Mouse (Mus musculus) forebrain, embryonic 11.5 days (tissue): ENCODE results near the gene Gm10642. TPM values are rescaled to one million over a fixed set of nuclear protein-coding genes. Genes with fewer than 3 reads are reported as not detected.
A peak's percentile ranks its signal among the peaks of the same experiment; 100 is the strongest.

Experiments
- ATAC-seq: fragments of 200-750 bp; cut with Nextera tagmentation; replicated peaks from 2 replicates; pipeline ENCODE4 v1.8.0; 2017; ENCODE audit warnings: moderate TSS enrichment; ENCODE audit not compliant: low FRiP score
- DNase-seq: peaks from one replicate; pipeline ENCODE4 v3.0.0-alpha.2; 2017; ENCODE audit warnings: low spot score
- H3K27ac ChIP-seq: fragments of 300-500 bp; sonication (generic); 2 replicates; pipeline ENCODE4 v1.5.1; 2014; ENCODE audit warnings: low read depth, low read length
- H3K27me3 ChIP-seq: fragments of 300-500 bp; sonication (generic); 2 replicates; pipeline ENCODE4 v1.6.1; 2014; ENCODE audit warnings: mild to moderate bottlenecking, low read length, mixed read lengths; ENCODE audit not compliant: control insufficient read depth, insufficient read depth
- H3K36me3 ChIP-seq: fragments of 300-500 bp; sonication (generic); 2 replicates; pipeline ENCODE4 v1.6.1; 2014; ENCODE audit warnings: mild to moderate bottlenecking, low read length, moderate library complexity, mixed read lengths; ENCODE audit not compliant: control insufficient read depth, insufficient read depth
- H3K4me1 ChIP-seq: fragments of 300-500 bp; sonication (generic); replicated peaks from 2 replicates; pipeline ENCODE4 v1.6.1; 2014; ENCODE audit warnings: low read length, mixed read lengths; ENCODE audit not compliant: control insufficient read depth, insufficient read depth
- H3K4me2 ChIP-seq: fragments of 300-500 bp; sonication (generic); 2 replicates; pipeline ENCODE4 v1.6.1; 2014; ENCODE audit warnings: low read depth, mild to moderate bottlenecking, low read length, moderate library complexity, mixed read lengths; ENCODE audit not compliant: severe bottlenecking
- H3K4me3 ChIP-seq: fragments of 300-500 bp; sonication (generic); 2 replicates; pipeline ENCODE4 v1.5.1; 2014; ENCODE audit warnings: low read depth, low read length
- H3K9ac ChIP-seq: fragments of 300-500 bp; sonication (generic); 2 replicates; pipeline ENCODE4 v1.6.1; 2014; ENCODE audit warnings: low read length
- H3K9me3 ChIP-seq: fragments of 300-500 bp; sonication (generic); 2 replicates; pipeline ENCODE4 v1.6.1; 2016; ENCODE audit warnings: low read length, mixed read lengths; ENCODE audit not compliant: control insufficient read depth
- WGBS: fragments of 180-500 bp; shearing (Covaris S2); extraction: QIAGEN DNeasy Blood & Tissue Kit; methylation state at CpG from one replicate; pipeline ENCODE4 v1.1.7; 2014; 5-methylcytosine and 5-hydroxymethylcytosine counted together
- polyA plus RNA-seq: library from polyadenylated mRNA; unstranded; fragments of >200 nt; fragmentation: Nextera tagmentation; extraction: Ambion mirVana; gene quantifications from 2 replicates; pipeline ENCODE4 v1.2.1, GENCODE M21; 2014

The Gm10642 gene
- polyA plus RNA-seq, 1 experiment from 2014 or later = 0.56 TPM

GRCm38 (mm10) chr9:70679132-70680091, 23.4 kb downstream of the Gm10642 start:
- Histone ChIP-seq H3K27ac (peak overlapping the region; percentile 95), H3K9me3 (no peaks in the 10 kb centered on the region), H3K4me1 (no peaks in the 10 kb centered on the region; the same call in 1 of the 2 replicates), H3K4me2 (peak overlapping the region; percentile 45), H3K36me3 (no peaks in the 10 kb centered on the region), H3K27me3 (no peaks in the 10 kb centered on the region), H3K9ac (peak overlapping the region; percentile 92), H3K4me3 (peak overlapping the region; percentile 96)
- under 1% methylated on average over 71 of the region's 103 CpGs for WGBS
- DNase-seq (peak; percentile 86), ATAC-seq (no peak; the same call in none of the 2 replicates)

GRCm38 (mm10) chr9:70682202-70682601, 26.2 kb downstream of the Gm10642 start:
- H3K4me2 ChIP-seq = no peak overlapping the region
- H3K4me3 ChIP-seq = no peak overlapping the region
- ATAC-seq = no peak
- no peaks in the 10 kb centered on the region for H3K9me3 ChIP-seq
- DNase-seq = no peak
- H3K36me3 ChIP-seq = no peaks in the 10 kb centered on the region
- 83% methylated on average over 1 of the region's 1 CpGs for WGBS
- no peak overlapping the region for H3K9ac ChIP-seq
- H3K4me1 ChIP-seq = no peaks in the 10 kb centered on the region; the same call in 1 of the 2 replicates
- no peak overlapping the region for H3K27ac ChIP-seq
- H3K27me3 ChIP-seq = no peaks in the 10 kb centered on the region

- Histone ChIP-seq H3K9ac (no peak overlapping the region), H3K27ac (no peak overlapping the region), H3K4me3 (no peak overlapping the region), H3K4me1 (no peaks in the 10 kb centered on the region), H3K36me3 (no peaks in the 10 kb centered on the region), H3K27me3 (no peaks in the 10 kb centered on the region), H3K9me3 (no peaks in the 10 kb centered on the region), H3K4me2 (no peak overlapping the region)
- 96% methylated on average over 2 of the region's 2 CpGs for WGBS
- DNase-seq (no peak), ATAC-seq (no peak)
Observed at GRCm38 (mm10) chr9:70688301-70688968, 32.4 kb downstream of the Gm10642 start.

- Histone ChIP-seq H3K36me3 (no peaks in the 10 kb centered on the region), H3K27me3 (no peaks in the 10 kb centered on the region), H3K27ac (no peak overlapping the region), H3K4me2 (no peak overlapping the region), H3K4me3 (no peak overlapping the region), H3K4me1 (no peaks in the 10 kb centered on the region), H3K9me3 (no peaks in the 10 kb centered on the region), H3K9ac (no peak overlapping the region)
- DNase-seq (no peak), ATAC-seq (no peak)
- WGBS = 73% methylated on average over 3 of the region's 3 CpGs
Observed at GRCm38 (mm10) chr9:70689926-70690325, 33.9 kb downstream of the Gm10642 start.

- H3K4me1 ChIP-seq = no peaks in the 10 kb centered on the region
- H3K27me3 ChIP-seq = no peaks in the 10 kb centered on the region
- H3K9ac ChIP-seq = no peak overlapping the region
- ATAC-seq = no peak
- no peaks in the 10 kb centered on the region for H3K36me3 ChIP-seq
- H3K27ac ChIP-seq = no peak overlapping the region
- H3K9me3 ChIP-seq = no peaks in the 10 kb centered on the region
- DNase-seq = no peak
- H3K4me3 ChIP-seq = no peak overlapping the region
- H3K4me2 ChIP-seq = no peak overlapping the region
Observed at GRCm38 (mm10) chr9:70690579-70690978, 34.5 kb downstream of the Gm10642 start.

GRCm38 (mm10) chr9:70691772-70692693, 36.0 kb downstream of the Gm10642 start:
- H3K27me3 ChIP-seq = no peaks in the 10 kb centered on the region
- no peak overlapping the region for H3K4me3 ChIP-seq
- DNase-seq (no peak), ATAC-seq (no peak)
- H3K36me3 ChIP-seq = no peaks in the 10 kb centered on the region
- no peak overlapping the region for H3K9ac ChIP-seq
- 82% methylated on average over 2 of the region's 2 CpGs for WGBS
- no peaks in the 10 kb centered on the region for H3K9me3 ChIP-seq
- no peak overlapping the region for H3K27ac ChIP-seq
- no peaks in the 10 kb centered on the region for H3K4me1 ChIP-seq
- no peak overlapping the region for H3K4me2 ChIP-seq

- Histone ChIP-seq H3K4me2 (no peak overlapping the region), H3K36me3 (no peaks in the 10 kb centered on the region), H3K9ac (no peak overlapping the region), H3K4me1 (no peaks in the 10 kb centered on the region), H3K27me3 (no peaks in the 10 kb centered on the region), H3K27ac (no peak overlapping the region), H3K4me3 (no peak overlapping the region), H3K9me3 (no peaks in the 10 kb centered on the region)
- 91% methylated on average over 2 of the region's 2 CpGs for WGBS
- ATAC-seq = no peak
- DNase-seq = no peak
Observed at GRCm38 (mm10) chr9:70695723-70696122, 39.7 kb downstream of the Gm10642 start.

- H3K4me3 ChIP-seq = no peak overlapping the region
- H3K9ac ChIP-seq = no peak overlapping the region
- ATAC-seq (no peak), DNase-seq (no peak)
- H3K27ac ChIP-seq = no peak overlapping the region
- no peaks in the 10 kb centered on the region for H3K27me3 ChIP-seq
- no peaks in the 10 kb centered on the region for H3K4me1 ChIP-seq
- no peaks in the 10 kb centered on the region for H3K36me3 ChIP-seq
- H3K9me3 ChIP-seq = no peaks in the 10 kb centered on the region
- 83% methylated on average over 1 of the region's 1 CpGs for WGBS
- no peak overlapping the region for H3K4me2 ChIP-seq
Observed at GRCm38 (mm10) chr9:70698090-70698489, 42.0 kb downstream of the Gm10642 start.
